Mouse (Mus musculus): Measurements from ENCODE around the gene Cdhr5.

The Cdhr5 gene

DNA sequence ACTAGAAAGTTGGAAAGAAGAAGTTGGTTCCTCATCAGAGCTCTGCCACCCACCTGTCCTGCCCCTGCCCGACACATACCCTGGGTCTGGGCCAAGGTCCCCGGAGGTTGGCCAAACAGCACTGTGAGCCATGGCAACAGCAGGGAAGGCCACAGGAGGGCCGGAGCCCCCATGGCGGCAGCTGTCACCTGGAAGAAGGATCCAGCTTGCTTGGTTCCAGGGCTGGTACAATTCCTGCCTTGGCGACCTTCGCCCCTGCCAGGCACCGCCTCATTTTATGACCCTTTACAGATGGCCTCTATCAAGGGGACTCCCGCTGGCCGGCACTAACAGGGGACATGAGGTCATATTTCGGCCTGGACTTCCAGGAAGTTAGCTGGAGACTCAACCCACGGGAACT is at the start of gene Cdhr5:
TSS of gene Cdhr5 (minus strand) at position 241 of the 400 bp plus-strand sequence.
- no peak for TF ChIP-seq GATA4 (IDR thresholded peaks at IDR 0.05; ENCODE audit: insufficient replicate concordance, low read length)

DNA sequence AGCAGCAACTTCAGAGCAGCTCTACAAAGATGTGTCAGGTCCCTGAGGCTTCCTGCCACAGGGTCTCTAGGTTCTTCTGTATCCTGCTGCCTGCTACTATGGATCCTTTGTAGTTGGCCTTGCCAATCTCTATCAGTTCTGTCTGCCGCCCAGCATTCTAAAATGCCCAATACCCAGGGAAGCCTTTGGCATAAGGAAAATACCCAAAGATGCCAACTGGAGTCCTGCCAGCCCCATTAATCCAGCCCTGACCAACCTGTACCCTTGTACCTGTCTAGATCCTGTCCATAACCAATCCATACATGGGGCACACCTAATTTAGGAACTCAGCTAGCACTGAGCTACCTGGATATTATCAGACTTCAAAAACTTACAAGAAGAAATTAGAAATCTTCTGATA is 48.1 kb upstream of the Cdhr5 start:
- TF ChIP-seq GATA4 (IDR thresholded peaks at IDR 0.05; ENCODE audit: insufficient replicate concordance, low read length): no peak

DNA sequence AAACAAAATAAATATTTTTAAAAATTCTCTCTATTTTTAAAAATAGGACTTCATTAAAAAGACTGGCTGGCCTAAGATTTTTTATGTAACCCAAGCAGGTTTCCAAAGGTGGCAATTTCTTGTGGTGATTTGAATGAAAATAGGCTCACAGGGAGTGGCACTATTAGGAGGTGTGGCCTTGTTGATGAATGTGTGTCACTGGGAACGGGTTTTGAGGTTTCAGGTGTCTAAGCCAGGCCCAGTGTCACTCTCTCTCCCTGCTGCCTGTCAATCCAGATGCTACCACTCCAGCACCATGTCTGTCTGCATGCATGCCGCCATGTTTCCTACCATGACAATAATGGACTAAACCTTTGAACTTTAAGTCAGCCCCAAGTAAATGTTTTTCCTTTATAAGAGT is 42.9 kb upstream of the Cdhr5 start:
- no peak for TF ChIP-seq GATA4 (IDR thresholded peaks at IDR 0.05; ENCODE audit: insufficient replicate concordance, low read length)

GRCm38 (mm10) chr7:141317619-141318132 is 41.1 kb upstream of the Cdhr5 start:
- TF ChIP-seq GATA4 (IDR thresholded peaks at IDR 0.05; ENCODE audit: insufficient replicate concordance, low read length): no peak

GRCm38 (mm10) chr7:141315974-141316373 is 39.4 kb upstream of the Cdhr5 start:
- TF ChIP-seq GATA4 (IDR thresholded peaks at IDR 0.05; ENCODE audit: insufficient replicate concordance, low read length): no peak

DNA sequence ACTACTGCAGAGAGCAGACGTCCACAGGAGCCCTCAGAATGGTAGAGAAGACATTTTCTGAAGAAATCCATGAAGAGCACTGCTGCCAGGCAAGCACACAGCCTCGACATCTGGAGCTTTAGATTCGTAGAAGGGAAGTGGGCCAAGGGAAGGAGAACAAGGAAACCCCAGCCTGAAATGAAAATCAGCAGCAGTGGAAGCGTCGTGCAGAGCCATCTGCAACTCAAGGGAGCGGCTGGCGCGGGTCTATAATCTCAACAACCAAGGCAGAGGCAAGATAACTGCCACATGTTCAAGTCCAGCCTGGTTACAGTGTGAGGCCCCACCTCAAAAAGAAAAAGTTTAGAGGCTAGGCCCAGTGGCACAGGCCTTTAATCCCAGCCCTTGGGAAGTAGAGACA is 38.5 kb upstream of the Cdhr5 start:
- TF ChIP-seq GATA4 (IDR thresholded peaks at IDR 0.05; ENCODE audit: insufficient replicate concordance, low read length): no peak

DNA sequence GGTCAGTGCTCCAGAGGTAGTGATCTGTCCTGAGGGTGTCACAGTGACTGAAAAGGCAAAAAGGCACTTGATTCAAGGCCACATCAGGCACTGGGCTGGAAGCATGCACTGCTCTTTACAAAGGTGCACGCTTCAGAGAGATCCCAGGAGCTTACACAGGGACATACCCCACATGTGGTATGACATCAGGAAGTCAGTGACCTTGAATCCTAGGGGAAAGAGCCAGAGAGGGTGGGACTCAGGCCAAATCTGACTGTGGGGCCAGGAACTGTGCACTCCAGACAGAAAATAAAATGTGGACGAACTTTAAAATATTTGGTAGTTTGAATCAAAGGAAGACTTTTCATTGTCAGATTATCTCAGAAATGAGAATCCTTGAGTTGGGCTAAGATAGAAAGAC is 37.8 kb upstream of the Cdhr5 start:
- TF ChIP-seq GATA4 (IDR thresholded peaks at IDR 0.05; ENCODE audit: insufficient replicate concordance, low read length): no peak

GRCm38 (mm10) chr7:141304537-141304936 is 28.0 kb upstream of the Cdhr5 start:
- no peak for TF ChIP-seq GATA4 (IDR thresholded peaks at IDR 0.05; ENCODE audit: insufficient replicate concordance, low read length)

GRCm38 (mm10) chr7:141302702-141303268 is 26.2 kb upstream of the Cdhr5 start:
- TF ChIP-seq GATA4 (IDR thresholded peaks at IDR 0.05; ENCODE audit: insufficient replicate concordance, low read length): no peak

DNA sequence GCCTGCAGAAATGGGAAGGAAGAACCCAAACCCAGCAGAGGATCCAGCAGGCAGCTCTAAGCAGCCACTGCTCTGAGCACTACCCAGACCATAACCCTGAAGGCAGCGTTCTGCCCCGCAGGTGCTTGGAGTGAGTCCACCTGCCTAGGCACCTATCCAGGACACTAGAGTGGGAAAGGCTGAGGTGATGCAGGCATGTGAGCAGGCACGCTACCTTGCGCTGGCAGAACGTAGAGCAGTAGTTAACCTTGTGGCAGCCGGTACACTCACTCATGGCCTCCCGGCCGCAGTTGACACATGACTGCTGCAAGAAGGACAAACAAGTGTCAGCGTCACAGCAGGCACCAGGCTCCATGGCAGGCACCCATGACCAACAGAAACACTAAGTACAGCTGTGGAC is 24.8 kb upstream of the Cdhr5 start:
- no peak for TF ChIP-seq GATA4 (IDR thresholded peaks at IDR 0.05; ENCODE audit: insufficient replicate concordance, low read length)

GRCm38 (mm10) chr7:141299175-141299574 is 22.6 kb upstream of the Cdhr5 start:
- no peak for TF ChIP-seq GATA4 (IDR thresholded peaks at IDR 0.05; ENCODE audit: insufficient replicate concordance, low read length)

DNA sequence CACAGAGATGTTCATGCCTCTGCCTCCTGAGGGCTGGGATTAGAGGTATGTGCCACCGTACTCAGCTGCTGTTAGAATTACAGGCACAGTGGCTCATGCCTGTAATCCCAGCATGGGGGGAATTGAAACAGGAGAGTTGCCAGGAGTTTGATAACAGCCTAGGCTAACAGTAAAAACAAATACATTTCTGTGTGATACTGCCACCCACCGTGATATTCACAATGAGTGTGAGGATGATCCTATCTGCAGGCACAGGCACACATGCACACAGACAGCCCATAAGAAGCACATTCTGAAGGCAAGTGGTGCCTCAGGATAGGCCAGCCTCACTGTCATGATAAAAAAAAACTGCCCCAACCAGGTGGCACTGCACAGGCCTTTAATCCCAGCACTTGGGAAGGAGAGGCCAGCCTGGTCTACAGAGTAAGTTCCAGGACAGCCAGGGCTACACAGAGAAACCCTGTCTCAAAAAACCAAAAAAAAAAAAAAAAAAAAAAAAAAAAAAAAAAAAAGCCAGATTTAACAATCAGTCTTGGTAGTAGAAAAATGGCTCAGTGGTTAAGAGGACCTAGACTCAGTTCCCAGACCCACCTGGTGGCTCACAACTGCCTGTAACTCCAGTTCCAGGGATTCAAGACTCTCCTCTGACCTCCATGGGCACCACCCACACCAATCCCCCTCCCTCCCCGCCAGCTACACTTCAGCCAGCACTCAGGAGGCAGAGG is 21.5 kb upstream of the Cdhr5 start:
- TF ChIP-seq GATA4 (IDR thresholded peaks at IDR 0.05; ENCODE audit: insufficient replicate concordance, low read length): no peak

GRCm38 (mm10) chr7:141294479-141294878 is 17.9 kb upstream of the Cdhr5 start:
- TF ChIP-seq GATA4 (IDR thresholded peaks at IDR 0.05; ENCODE audit: insufficient replicate concordance, low read length): no peak

- TF ChIP-seq GATA4 (IDR thresholded peaks at IDR 0.05; ENCODE audit: insufficient replicate concordance, low read length): no peak
Observed at GRCm38 (mm10) chr7:141293852-141294471, 17.4 kb upstream of the Cdhr5 start.

- TF ChIP-seq GATA4 (IDR thresholded peaks at IDR 0.05; ENCODE audit: insufficient replicate concordance, low read length): no peak
Observed at GRCm38 (mm10) chr7:141292583-141293388, 16.2 kb upstream of the Cdhr5 start.

Measured in liver, adult (tissue).